Mouse (Mus musculus): Measurements from ENCODE around the gene Sept3.

The Sept3 gene

GRCm38 (mm10) chr15:82271201-82271600 lies 3.5 kb upstream of the Sept3 start:
- DNase-seq (ENCODE audit: low read depth, low spot score) = peak; percentile 79

GRCm38 (mm10) chr15:82272295-82272694 lies 2.4 kb upstream of the Sept3 start:
- no peak for DNase-seq (ENCODE audit: low read depth, low spot score)

GRCm38 (mm10) chr15:82274927-82275901 lies 521 bp downstream of the Sept3 start:
- DNase-seq (ENCODE audit: low read depth, low spot score) = no peak

GRCm38 (mm10) chr15:82277591-82277990 lies 2.9 kb downstream of the Sept3 start:
- no peak for DNase-seq (ENCODE audit: low read depth, low spot score)

GRCm38 (mm10) chr15:82280638-82281037 lies 5.9 kb downstream of the Sept3 start:
- no peak for DNase-seq (ENCODE audit: low read depth, low spot score)

GRCm38 (mm10) chr15:82286157-82286556 lies 11.5 kb downstream of the Sept3 start:
- DNase-seq (ENCODE audit: low read depth, low spot score) = no peak

GRCm38 (mm10) chr15:82290252-82290651 lies 15.6 kb downstream of the Sept3 start:
- DNase-seq (ENCODE audit: low read depth, low spot score) = no peak

GRCm38 (mm10) chr15:82292851-82293250 lies 18.2 kb downstream of the Sept3 start:
- DNase-seq (ENCODE audit: low read depth, low spot score) = no peak

GRCm38 (mm10) chr15:82293271-82293711 lies 18.6 kb downstream of the Sept3 start:
- DNase-seq (ENCODE audit: low read depth, low spot score) = no peak

GRCm38 (mm10) chr15:82294059-82294458 lies 19.4 kb downstream of the Sept3 start:
- DNase-seq (ENCODE audit: low read depth, low spot score) = no peak

GRCm38 (mm10) chr15:82298764-82299561 lies 24.3 kb downstream of the Sept3 start, which contains the start of gene Wbp2nl:
TSS of gene Wbp2nl (plus strand) at chr15:82298954.
- DNase-seq (ENCODE audit: low read depth, low spot score) = no peak

GRCm38 (mm10) chr15:82307107-82307506 lies 32.4 kb downstream of the Sept3 start:
- DNase-seq (ENCODE audit: low read depth, low spot score) = no peak

GRCm38 (mm10) chr15:82308416-82308815 lies 33.7 kb downstream of the Sept3 start:
- no peak for DNase-seq (ENCODE audit: low read depth, low spot score)

- no peak for DNase-seq (ENCODE audit: low read depth, low spot score)
These were observed 43.1 kb downstream of the Sept3 start for GRCm38 (mm10) chr15:82317839-82318238.

- DNase-seq (ENCODE audit: low read depth, low spot score) = no peak
These were observed 44.9 kb downstream of the Sept3 start for GRCm38 (mm10) chr15:82319613-82320012.

GRCm38 (mm10) chr15:82322195-82322594 lies 47.5 kb downstream of the Sept3 start:
- DNase-seq (ENCODE audit: low read depth, low spot score) = no peak

- DNase-seq (ENCODE audit: low read depth, low spot score) = no peak
These were observed 50.7 kb downstream of the Sept3 start for GRCm38 (mm10) chr15:82325382-82325781.

- no peak for DNase-seq (ENCODE audit: low read depth, low spot score)
These were observed 60.5 kb downstream of the Sept3 start for GRCm38 (mm10) chr15:82335194-82335593.

- DNase-seq (ENCODE audit: low read depth, low spot score) = no peak
These were observed 61.9 kb downstream of the Sept3 start for GRCm38 (mm10) chr15:82336629-82337028.

GRCm38 (mm10) chr15:82337875-82338274 lies 63.2 kb downstream of the Sept3 start:
- no peak for DNase-seq (ENCODE audit: low read depth, low spot score)

- peak; percentile 96 for DNase-seq (ENCODE audit: low read depth, low spot score)
These were observed 64.0 kb downstream of the Sept3 start, which contains the start of the genes Naga, Pheta2 and Smdt1 for GRCm38 (mm10) chr15:82338593-82339112. TSS of gene Naga (minus strand) at chr15:82338925. TSS of gene Pheta2 (plus strand) at chr15:82338942. TSS of gene Smdt1 (plus strand) at chr15:82338959.

- no peak for DNase-seq (ENCODE audit: low read depth, low spot score)
These were observed 64.5 kb downstream of the Sept3 start for GRCm38 (mm10) chr15:82339150-82339549.
